Mouse (Mus musculus): ENCODE results near the gene Pole.

GRCm38 (mm10) chr5:110284536-110284935, 1.6 kb upstream of the Pole start:
- TF ChIP-seq GATA1 (IDR thresholded peaks at IDR 0.05; ENCODE audit: borderline replicate concordance, low read length): no peak
- TF ChIP-seq FLI1 (IDR thresholded peaks at IDR 0.05; ENCODE audit: low read length): no peak
